Mouse (Mus musculus) spleen, adult 2 months (tissue): ENCODE measurements around the gene Gm44790. TPM values are rescaled to one million over a fixed set of nuclear protein-coding genes. Genes with fewer than 3 reads are reported as not detected.
"Not testable (repeated sequence)": the region's sequence is repeated elsewhere in the genome, so short reads cannot be mapped to it uniquely, and the experiment has no call there.

Source experiments
- DNase-seq, 2 experiments: peaks; one replicate each; pipeline versions ENCODE4 v3.0.0 to v3.0.0-alpha.2; 2012 to 2021; ENCODE audit warnings: low spot score in 2 of 2, low read depth in 1 of 2
- H3K27ac ChIP-seq: fragments of 200-500 bp; 2 replicates; pipeline ENCODE4 v1.5.1; 2012; ENCODE audit warnings: low read length, inconsistent platforms; ENCODE audit not compliant: insufficient read depth
- H3K27me3 ChIP-seq: fragments of 200-500 bp; 2 replicates; pipeline ENCODE4 v1.6.1; 2012; ENCODE audit warnings: mild to moderate bottlenecking, moderate library complexity, low read length, inconsistent platforms; ENCODE audit not compliant: control insufficient read depth, insufficient read depth
- H3K36me3 ChIP-seq: fragments of 200-500 bp; 2 replicates; pipeline ENCODE4 v1.6.1; 2012; ENCODE audit warnings: mild to moderate bottlenecking, low read length, inconsistent platforms; ENCODE audit not compliant: control insufficient read depth, insufficient read depth
- H3K4me1 ChIP-seq: fragments of 200-500 bp; 2 replicates; pipeline ENCODE4 v1.6.1; 2011; ENCODE audit warnings: inconsistent platforms; ENCODE audit not compliant: control insufficient read depth, insufficient read depth, insufficient read length
- H3K4me3 ChIP-seq: fragments of 200-500 bp; 2 replicates; pipeline ENCODE4 v1.5.1; 2011; ENCODE audit warnings: mild to moderate bottlenecking, inconsistent platforms; ENCODE audit not compliant: insufficient read depth, insufficient read length; ENCODE audit errors: extremely low read depth
- CTCF ChIP-seq: fragments of 200-500 bp; IDR thresholded peaks from 2 replicates; pipeline ENCODE4 v1.5.1; 2011; ENCODE audit warnings: mild to moderate bottlenecking, inconsistent platforms; ENCODE audit not compliant: insufficient read depth, insufficient read length, insufficient replicate concordance; ENCODE audit errors: extremely low read depth
- POLR2A ChIP-seq: fragments of 200-500 bp; IDR thresholded peaks from 2 replicates; pipeline ENCODE4 v1.6.1; 2011; ENCODE audit warnings: low read depth, low read length, inconsistent platforms
- WGBS: fragments of 180-500 bp; shearing (Covaris S2); methylation state at CpG from one replicate; pipeline ENCODE4 v1.1.7; 2018; 5-methylcytosine and 5-hydroxymethylcytosine counted together
- polyA plus RNA-seq: library from polyadenylated mRNA; depleted of rRNA; stranded (reverse); fragments of >200 nt; gene quantifications from 2 replicates; pipeline ENCODE4 v1.2.3, GENCODE M21; 2012

The Gm44790 gene
- polyA plus RNA-seq, 1 experiment = 8.5 TPM

DNA sequence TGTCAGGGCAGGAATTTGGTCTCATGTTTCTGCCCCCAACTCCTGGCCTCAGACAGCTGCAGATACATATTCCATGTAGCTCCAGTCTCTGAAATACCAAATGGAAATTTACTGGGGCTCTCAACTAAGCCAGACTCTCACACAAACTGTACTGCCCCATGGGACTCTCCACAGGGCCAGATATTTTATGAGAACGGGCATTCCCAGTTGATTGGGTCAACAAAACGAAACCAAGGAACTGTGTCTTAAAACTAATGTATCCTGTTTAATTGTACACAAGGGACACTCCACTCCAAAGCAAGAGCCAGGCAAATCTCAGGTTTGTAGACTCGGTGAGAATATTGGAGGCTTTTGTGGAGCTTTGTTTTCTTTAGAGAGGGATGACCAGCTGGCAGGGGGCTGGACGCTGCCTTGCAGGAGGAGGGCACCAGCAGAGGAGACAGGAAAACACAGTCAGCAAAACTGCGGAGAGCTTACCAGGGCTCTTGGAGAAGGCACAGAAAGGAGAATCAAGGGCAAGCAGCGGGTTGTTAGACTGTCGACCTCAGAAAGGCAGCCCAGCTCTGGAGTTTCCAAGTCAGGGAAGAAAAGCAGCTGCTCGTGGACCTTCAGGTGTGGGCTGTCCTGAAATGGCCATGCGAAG is 53.9 kb downstream of the Gm44790 start:
- Histone ChIP-seq H3K27me3 (no peaks in the 10 kb centered on the region), H3K4me1 (peaks cover 2% of the 10 kb centered on the region; the same call in 1 of the 2 replicates), H3K27ac (peak overlapping the region; percentile 42; the same call in 1 of the 2 replicates), H3K36me3 (no peaks in the 10 kb centered on the region), H3K4me3 (peak overlapping the region; percentile 36)
- TF ChIP-seq POLR2A (no peak; the same call in 1 of the 2 replicates), CTCF (no peak)
- 33% methylated on average over 9 of the region's 9 CpGs for WGBS
- DNase-seq = no peak

DNA sequence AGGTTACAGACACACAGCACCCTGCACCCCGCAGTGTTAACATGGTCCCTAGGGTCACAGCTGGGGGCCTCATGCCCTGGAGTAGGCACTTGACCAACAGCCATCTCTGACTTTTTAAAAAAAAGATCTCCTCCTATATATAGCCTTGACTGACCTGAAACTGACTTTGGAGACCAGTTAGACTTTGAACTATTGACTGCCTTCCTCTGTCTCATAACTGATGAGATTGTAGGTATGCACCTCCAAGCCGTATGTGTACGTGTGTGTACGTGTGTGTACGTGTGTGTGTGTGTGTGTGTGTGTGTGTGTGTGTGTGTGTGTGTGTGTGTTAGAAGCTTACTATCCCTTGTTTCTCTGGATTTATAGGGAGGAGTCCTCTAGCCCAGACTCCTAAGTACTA is 55.4 kb downstream of the Gm44790 start:
- Histone ChIP-seq H3K4me3 (no peak overlapping the region), H3K4me1 (peaks cover 2% of the 10 kb centered on the region; the same call in 1 of the 2 replicates), H3K27me3 (no peaks in the 10 kb centered on the region), H3K36me3 (no peaks in the 10 kb centered on the region), H3K27ac (no peak overlapping the region)
- TF ChIP-seq POLR2A (no peak), CTCF (no peak)
- WGBS = 92% methylated on average over 5 of the region's 5 CpGs
- DNase-seq = no peak

DNA sequence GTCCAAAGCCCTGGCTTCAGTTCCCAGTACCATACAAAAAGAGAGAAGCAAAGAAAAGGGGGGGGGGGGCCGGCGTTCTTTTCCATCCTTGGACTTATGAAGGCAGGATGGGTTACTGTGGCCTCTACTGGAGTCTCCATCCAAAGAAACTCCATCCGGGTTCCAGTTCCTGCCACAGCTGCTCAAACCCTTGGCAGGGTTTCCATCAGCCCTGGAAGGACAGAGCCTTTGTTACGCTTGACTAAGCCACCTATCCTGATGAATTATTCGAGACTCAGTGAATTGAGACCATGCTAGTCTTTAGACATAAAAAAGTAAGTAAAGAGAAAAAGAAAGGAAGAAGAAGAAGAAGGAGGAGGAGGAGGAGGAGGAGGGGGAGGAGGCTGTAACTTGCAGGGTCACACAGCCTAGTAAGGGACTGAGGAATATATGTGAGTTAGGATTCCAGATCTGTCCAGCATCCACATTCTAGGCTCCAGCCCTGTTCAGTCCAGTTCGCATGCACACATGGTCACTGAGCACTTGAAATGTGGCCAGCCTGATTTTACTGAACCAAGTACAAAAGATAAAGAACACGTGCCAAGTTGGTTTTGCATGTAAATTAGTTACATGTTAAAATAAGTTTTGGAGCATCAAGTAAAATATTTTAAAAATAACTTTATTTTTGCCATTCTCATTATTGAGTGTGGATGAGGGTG is 59.6 kb downstream of the Gm44790 start:
- Histone ChIP-seq H3K27me3 (no peaks in the 10 kb centered on the region), H3K27ac (no peak overlapping the region), H3K4me1 (peaks cover 10% of the 10 kb centered on the region; the same call in 1 of the 2 replicates), H3K36me3 (no peaks in the 10 kb centered on the region), H3K4me3 (no peak overlapping the region)
- DNase-seq = no peak
- TF ChIP-seq POLR2A (no peak), CTCF (no peak)
- 80% methylated on average over 7 of the region's 7 CpGs for WGBS

DNA sequence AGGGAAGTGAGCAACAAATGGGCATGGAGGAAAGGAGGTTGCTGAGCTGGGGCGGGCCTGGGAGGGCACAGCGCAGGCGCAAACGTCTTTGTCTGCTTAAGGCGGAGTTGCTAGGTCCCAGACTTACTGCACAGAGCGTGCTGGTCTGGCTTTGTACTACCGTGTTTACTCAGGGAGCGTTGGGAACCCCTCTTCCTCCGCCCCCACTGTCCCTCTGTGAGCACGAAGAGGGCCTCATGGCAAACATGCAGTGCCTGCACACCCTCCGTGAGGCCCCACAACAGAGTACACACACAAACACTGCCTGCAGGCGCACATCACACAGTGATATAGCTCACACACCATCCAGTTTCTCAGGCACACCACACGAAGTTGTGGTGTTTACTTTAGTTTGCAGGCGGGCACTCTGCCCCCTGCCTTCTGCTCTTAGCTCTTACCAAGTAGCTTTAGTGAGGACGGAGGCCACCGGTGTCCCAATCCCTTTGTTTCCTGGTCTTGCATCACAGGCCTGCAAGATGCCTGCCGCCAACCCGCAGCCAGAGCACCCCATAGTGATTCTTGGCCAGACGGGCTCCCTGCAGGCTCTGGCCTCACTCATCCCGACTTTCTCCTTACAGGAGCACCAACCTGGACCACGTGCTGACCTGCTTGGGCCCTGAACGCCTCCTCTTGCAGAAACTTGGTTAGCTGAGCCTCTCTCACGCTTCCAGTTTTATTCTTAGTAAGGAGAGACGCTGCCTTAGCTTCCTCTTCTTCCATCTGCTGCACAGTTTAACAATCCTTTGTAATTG is 61.1 kb downstream of the Gm44790 start:
- Histone ChIP-seq H3K4me1 (peaks cover 10% of the 10 kb centered on the region; the same call in 1 of the 2 replicates), H3K27ac (peak overlapping the region; percentile 87), H3K27me3 (no peaks in the 10 kb centered on the region), H3K4me3 (peak overlapping the region; percentile 22; the same call in 1 of the 2 replicates), H3K36me3 (no peaks in the 10 kb centered on the region)
- TF ChIP-seq POLR2A (peak; percentile 58; the same call in 1 of the 2 replicates), CTCF (no peak)
- peak; percentile 64 to 84 for DNase-seq
- WGBS = 10% methylated on average over 24 of the region's 24 CpGs

DNA sequence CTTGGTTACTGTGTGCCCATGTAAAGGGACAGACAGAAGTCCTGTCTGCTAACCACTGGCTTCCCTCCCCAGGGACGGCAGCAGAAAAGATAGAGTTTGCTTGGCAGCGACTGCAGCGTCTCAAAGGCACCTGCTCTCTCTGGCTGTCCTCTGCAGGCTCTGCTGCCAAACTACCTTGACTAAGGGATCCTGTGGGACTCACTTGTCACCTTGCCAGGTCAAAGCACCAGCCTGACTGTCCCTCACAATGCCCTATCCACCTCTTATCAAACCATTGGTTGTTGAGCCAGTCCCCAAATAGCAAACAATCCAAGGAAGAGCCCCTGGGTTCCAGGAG is 61.7 kb downstream of the Gm44790 start:
- DNase-seq = no peak
- no peaks in the 10 kb centered on the region for H3K27me3 ChIP-seq
- peaks cover 10% of the 10 kb centered on the region; the same call in 1 of the 2 replicates for H3K4me1 ChIP-seq
- no peak for TF ChIP-seq CTCF
- no peak for TF ChIP-seq POLR2A
- no peaks in the 10 kb centered on the region for H3K36me3 ChIP-seq
- WGBS = 11% methylated on average over 3 of the region's 3 CpGs
- peak overlapping the region; percentile 87 for H3K27ac ChIP-seq
- H3K4me3 ChIP-seq = no peak overlapping the region

DNA sequence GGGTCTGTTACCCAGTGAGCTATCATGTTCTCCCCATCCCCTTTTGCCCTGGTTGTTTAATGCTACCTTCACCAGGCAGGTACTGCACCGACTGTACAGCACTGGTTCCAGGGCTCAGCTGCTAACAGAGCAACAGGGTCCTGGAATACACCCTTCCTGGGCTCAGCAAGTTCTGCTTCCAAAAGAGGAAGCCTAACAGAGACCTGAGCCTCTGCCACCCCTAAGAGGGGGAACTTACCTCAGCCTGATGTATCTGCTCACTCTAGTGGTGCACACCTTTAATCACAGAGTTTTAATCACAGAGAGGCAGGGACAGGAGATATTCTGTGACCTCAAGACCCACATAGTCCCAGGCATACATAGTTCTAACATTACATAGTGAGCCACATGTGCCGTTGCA is 63.5 kb downstream of the Gm44790 start:
- WGBS = 55% methylated on average over 2 of the region's 2 CpGs
- Histone ChIP-seq H3K27ac (no peak overlapping the region), H3K36me3 (no peaks in the 10 kb centered on the region), H3K27me3 (no peaks in the 10 kb centered on the region), H3K4me3 (no peak overlapping the region), H3K4me1 (peaks cover 19% of the 10 kb centered on the region; the same call in 1 of the 2 replicates)
- TF ChIP-seq CTCF (no peak), POLR2A (no peak)
- no peak for DNase-seq

DNA sequence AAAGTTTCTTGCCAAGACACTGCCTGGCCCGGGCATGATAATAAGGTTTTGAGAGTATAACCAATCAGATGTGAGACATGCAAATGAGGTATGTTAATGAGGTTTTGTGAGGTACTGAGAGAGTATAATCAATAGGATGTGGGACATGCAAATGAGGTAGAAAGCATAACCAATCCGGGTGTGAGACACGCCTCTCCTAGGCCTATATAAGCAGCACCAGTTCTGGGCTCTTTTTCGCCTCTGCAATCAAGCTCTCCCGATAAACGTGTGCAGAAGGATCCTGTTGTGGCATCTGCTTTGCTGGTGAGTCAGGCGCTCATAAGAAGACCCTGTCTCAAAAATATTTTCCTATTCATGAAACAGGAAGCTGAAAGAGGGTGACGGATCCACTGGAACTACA is 64.0 kb downstream of the Gm44790 start:
- H3K27ac ChIP-seq, H3K36me3 ChIP-seq, H3K27me3 ChIP-seq, DNase-seq, H3K4me3 ChIP-seq: not testable (repeated sequence)
- peaks cover 19% of the 10 kb centered on the region; the same call in 1 of the 2 replicates for H3K4me1 ChIP-seq
- 93% methylated on average over 8 of the region's 8 CpGs for WGBS
